Mouse (Mus musculus): ENCODE data around the gene Klhl9.

Klhl9 gene

DNA sequence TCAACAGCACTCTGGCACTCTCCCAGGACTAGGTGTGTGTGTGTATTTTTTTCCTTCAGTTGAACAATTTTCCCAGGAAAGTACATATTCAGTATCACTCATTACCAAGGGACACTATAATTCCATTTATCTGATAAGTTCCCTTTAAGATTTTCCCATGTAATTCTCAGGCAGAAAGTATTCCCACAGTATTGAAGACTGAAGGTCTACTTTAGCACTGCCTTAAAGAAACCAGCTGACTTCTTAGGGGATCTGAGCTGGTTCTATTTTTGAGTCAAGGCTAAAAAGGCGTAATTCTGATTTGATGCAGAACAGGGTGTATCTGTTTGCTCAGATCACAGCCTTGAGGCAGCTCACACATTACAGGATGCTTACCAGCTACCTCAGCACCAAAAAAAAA lies 3.5 kb downstream of the Klhl9 start:
- DNase-seq (ENCODE audit: extremely low spot score, low read depth, low spot score), result no peak

DNA sequence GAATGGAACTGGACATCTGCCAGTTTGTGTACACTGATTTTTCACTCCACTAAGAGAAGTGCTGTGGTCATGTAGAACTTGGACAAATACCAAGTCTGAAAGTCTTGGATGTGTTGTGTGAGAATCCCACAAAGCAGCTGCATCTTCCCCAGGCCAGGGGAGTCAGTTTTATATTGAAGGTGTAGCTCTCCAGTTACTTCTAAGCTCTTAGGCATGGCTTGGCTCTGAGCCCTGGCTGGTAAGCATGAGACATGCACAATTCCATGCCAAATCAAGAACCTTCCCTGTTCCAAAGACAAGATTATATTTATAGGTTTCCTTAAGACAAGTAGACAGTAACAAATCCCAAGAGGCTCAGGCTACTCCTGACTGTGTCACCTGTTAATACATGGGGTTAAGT lies 7.2 kb downstream of the Klhl9 start:
- DNase-seq (ENCODE audit: extremely low spot score, low read depth, low spot score), result no peak

GRCm38 (mm10) chr4:88714281-88714680 lies 8.0 kb downstream of the Klhl9 start:
- no peak for DNase-seq (ENCODE audit: extremely low spot score, low read depth, low spot score)

DNA sequence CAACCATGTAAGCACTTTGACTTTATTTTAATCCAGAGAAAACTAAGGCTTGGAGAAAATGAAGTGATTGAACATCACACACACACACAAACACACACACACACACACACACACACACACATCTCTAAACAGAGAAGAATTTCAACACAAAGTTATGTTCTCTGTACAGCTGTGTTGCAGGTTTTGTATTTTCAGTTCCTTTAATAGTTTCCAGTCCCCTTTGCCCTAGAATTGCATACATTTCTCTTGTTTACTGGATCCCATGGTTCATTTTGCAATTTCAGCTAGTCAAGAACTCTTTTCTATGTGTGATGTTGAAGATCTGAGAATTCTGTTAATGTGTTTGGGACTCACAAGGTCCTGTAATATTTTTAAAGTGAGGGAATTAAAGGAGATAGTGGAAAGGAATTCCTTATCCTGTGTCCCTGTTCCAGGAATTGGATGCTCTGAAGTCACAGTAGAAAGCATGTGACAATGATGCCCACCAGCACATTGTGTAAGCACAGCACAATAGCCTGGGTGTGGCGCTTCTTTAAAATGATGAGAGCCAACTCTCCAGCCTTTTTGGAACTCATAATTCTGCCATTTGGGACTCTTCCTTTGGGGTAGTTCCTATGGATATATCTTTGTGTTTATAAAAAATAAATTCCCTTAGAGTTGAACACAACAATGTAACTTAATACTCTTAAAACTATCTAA lies 15.0 kb downstream of the Klhl9 start:
- DNase-seq (ENCODE audit: extremely low spot score, low read depth, low spot score), result no peak

GRCm38 (mm10) chr4:88705924-88706323 lies 16.3 kb downstream of the Klhl9 start:
- DNase-seq (ENCODE audit: extremely low spot score, low read depth, low spot score), result no peak

GRCm38 (mm10) chr4:88699301-88699700 lies 23.0 kb downstream of the Klhl9 start:
- no peak for DNase-seq (ENCODE audit: extremely low spot score, low read depth, low spot score)

DNA sequence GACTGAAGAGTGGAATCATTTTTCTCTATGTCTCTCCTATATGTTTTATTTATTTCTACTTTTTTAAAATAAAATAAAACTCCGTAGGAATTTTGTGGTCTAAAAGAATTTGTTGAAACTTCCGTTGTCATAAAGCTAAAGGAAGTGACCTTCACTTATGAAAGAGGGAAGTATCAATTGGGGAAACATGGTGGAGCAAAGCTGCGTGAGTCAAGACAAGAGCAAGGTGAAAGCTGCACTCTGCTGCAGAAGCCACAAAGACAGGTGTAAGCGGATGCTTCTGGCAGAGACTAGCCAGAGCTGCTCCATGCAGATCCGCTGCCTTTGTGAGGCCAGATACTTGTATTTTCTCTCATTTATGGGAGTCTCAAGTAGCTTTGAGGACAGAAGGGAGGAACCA lies 23.5 kb downstream of the Klhl9 start:
- no peak for DNase-seq (ENCODE audit: extremely low spot score, low read depth, low spot score)

DNA sequence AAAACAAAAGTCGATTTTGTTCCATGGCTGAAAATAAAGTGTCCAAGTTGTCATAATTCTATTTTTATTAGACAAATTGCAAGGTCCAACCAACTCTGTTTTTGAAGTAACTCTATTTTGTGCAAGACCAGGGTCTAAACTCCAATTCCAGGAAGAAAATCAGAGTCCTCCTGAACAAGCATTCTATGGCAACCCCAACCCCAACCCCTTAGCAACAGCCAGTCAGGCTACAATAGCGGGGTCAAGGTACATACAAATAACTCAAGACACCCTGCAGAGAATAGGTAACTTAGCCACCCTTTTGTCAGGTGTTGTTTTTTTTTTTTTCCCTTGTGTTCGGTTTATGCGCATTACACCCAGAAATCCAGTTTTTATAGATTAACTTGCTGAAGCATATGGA lies 24.5 kb downstream of the Klhl9 start:
- no peak for DNase-seq (ENCODE audit: extremely low spot score, low read depth, low spot score)

GRCm38 (mm10) chr4:88697108-88697507 lies 25.2 kb downstream of the Klhl9 start:
- DNase-seq (ENCODE audit: extremely low spot score, low read depth, low spot score), result no peak

DNA sequence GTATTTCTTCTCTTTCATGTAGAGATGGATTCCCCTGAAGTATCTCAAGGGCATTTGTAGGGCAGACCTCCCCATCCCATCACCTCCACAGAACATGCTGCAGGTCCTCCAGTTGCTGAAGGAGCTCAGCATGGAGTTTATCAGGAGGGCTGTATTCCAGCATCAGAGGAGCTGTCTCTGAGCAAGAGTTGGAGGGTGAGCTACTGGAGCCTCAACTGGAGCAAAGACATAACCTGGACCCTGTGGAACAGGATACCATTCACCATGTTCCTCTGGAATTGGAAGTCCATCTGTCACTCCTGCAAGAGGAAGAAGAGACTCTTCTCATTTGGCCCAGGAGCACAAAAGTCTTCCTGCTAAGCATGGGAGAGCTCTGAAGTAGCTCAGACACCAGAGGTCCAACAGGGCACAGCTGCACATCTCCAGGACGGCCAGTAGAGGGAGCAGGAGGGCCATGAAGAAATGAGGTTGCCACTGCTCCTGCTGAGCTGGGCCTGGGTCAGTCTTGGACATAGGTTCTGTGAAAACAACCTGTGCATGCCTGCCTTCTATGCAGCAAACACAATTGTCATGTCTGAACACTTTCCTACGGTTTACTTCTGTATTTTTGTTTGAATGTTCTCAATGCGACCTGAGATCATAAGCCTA lies 25.9 kb downstream of the Klhl9 start:
- DNase-seq (ENCODE audit: extremely low spot score, low read depth, low spot score), result peak; percentile 41

- DNase-seq (ENCODE audit: extremely low spot score, low read depth, low spot score), result no peak
Observed at GRCm38 (mm10) chr4:88693392-88693791, 28.9 kb downstream of the Klhl9 start.

- DNase-seq (ENCODE audit: extremely low spot score, low read depth, low spot score), result no peak
Observed at GRCm38 (mm10) chr4:88692537-88692936, 29.7 kb downstream of the Klhl9 start.

DNA sequence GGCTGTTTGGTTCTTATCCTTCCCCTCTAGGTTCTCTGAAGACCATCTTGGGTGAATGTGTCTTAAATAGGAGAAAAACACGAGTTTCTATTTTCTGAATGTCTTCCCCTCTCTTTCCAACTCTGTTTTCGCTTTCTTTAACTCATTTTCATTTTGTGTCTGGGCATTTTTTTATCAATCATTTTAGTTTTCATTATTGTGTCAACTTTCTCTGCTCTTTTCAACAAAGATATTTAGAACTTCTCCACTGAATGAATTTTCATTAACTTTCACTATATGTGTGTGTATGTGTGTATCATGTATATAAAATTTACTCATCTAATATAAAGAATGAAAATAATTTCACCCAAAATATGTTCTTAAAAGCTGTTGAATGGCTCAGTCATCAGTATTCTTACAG lies 31.0 kb downstream of the Klhl9 start, which contains the start of gene Ifnab:
TSS of gene Ifnab (minus strand) at position 101 of the 400 bp plus-strand sequence.
- DNase-seq (ENCODE audit: extremely low spot score, low read depth, low spot score), result no peak

GRCm38 (mm10) chr4:88683812-88684211 lies 38.5 kb downstream of the Klhl9 start, which contains the start of gene Ifna2:
Ifna2 (minus strand) TSS chr4:88683912.
- DNase-seq (ENCODE audit: extremely low spot score, low read depth, low spot score), result no peak

DNA sequence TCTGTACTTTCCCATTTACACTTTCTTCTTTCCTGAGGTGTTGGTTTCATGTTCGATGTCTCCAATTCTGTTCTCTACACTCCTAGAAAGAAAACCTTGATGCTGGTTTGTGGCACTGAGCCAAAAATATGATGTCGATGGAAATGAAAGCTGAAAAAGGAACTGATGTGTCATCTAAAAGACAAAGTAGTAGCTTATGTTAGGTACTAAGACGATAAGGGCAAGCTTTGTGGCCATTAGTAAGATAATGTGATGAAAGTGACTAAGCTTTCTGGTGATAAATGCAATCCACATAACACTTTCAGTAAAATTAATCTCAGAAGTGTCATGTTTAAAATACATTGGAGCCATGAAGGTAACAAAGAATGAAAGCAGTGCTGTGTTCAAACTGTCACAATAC lies 40.9 kb downstream of the Klhl9 start:
- no peak for DNase-seq (ENCODE audit: extremely low spot score, low read depth, low spot score)

GRCm38 (mm10) chr4:88680362-88680761 lies 41.9 kb downstream of the Klhl9 start:
- no peak for DNase-seq (ENCODE audit: extremely low spot score, low read depth, low spot score)

DNA sequence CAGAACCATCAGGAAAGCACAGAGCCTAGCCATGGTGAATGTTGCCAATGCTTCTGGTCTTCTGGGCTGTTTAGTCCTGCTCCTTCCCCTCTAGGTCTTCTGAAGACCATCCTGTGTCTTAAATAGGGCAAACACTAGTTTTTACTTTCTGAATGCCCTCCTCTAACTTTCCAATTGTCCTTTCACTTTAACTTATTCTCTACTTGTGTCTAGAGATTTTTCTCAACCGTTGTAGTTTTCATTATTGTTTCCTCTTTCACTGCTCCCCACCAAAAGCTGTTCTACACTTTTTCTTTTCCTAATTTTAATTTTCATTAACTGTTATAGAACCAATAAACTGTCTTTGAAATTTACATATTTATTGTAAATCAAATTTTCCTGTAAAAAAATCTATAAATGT lies 45.4 kb downstream of the Klhl9 start, which contains the start of gene Ifna16:
TSS of gene Ifna16 (minus strand) at position 101 of the 400 bp plus-strand sequence.
- no peak for DNase-seq (ENCODE audit: extremely low spot score, low read depth, low spot score)

Data from hindlimb bud, embryonic 11.5 days (tissue).